8 mouse cellular contexts compared by ENCODE assay signal in genomic region chr1:61639114-61640093, GRCm38 (mm10). TPM values are rescaled to one million over a fixed set of nuclear protein-coding genes. Genes with fewer than 3 reads are reported as not detected.
DNase-seq lines count a peak whose midpoint lies in the region; ATAC-seq and TF ChIP-seq lines count a peak whose summit lies in the region.

No protein-coding gene starts in this region.

- peak; percentile 22 for DNase-seq in urinary bladder, postnatal 14 days (ENCODE audit: low spot score)
- no peak for DNase-seq in urinary bladder, postnatal 10 days (ENCODE audit: low spot score)
- DNase-seq in embryonic facial prominence, embryonic 10.5 days (ENCODE audit: low spot score) = peak; percentile 53
- peak; percentile 37 for DNase-seq in kidney, postnatal 0 days (ENCODE audit: low spot score)
- DNase-seq in lung, postnatal 25 days (ENCODE audit: low spot score) = peak; percentile 35
- DNase-seq in frontal cortex, postnatal 36 days (ENCODE audit: low spot score in 2 of 2) = no peak

- peak overlapping the region; percentile 91 for H3K27ac ChIP-seq in embryonic facial prominence, embryonic 10.5 days (replicated peaks)
- peak overlapping the region; percentile 70 for H3K27ac ChIP-seq in heart, embryonic 15.5 days
- H3K27ac ChIP-seq in kidney, postnatal 0 days = peak overlapping the region; percentile 81
- peak overlapping the region; percentile 85 for H3K27ac ChIP-seq in stomach, embryonic 16.5 days (ENCODE audit: low read length)

- peak overlapping the region; percentile 97 for H3K9ac ChIP-seq in heart, embryonic 15.5 days
- H3K9ac ChIP-seq in kidney, postnatal 0 days (ENCODE audit: low read depth, low read length) = peak overlapping the region; percentile 93
- H3K9ac ChIP-seq in stomach, embryonic 16.5 days (ENCODE audit: low read length) = peak overlapping the region; percentile 97

- TF ChIP-seq CTCF in kidney, postnatal 0 days (IDR thresholded peaks at IDR 0.05; ENCODE audit: low read depth) = no peak

- H3K4me1 ChIP-seq in embryonic facial prominence, embryonic 10.5 days = peaks cover 16% of the 10 kb centered on the region
- H3K4me1 ChIP-seq in heart, embryonic 15.5 days (replicated peaks) = peaks cover 17% of the 10 kb centered on the region
- H3K4me1 ChIP-seq in kidney, postnatal 0 days (replicated peaks; ENCODE audit: insufficient read depth, low read length) = peaks cover 7% of the 10 kb centered on the region; the same call in 1 of the 2 replicates
- peaks cover 9% of the 10 kb centered on the region for H3K4me1 ChIP-seq in stomach, embryonic 16.5 days (ENCODE audit: control insufficient read depth, insufficient read depth, low read length)

- H3K9me3 ChIP-seq in embryonic facial prominence, embryonic 10.5 days = no peaks in the 10 kb centered on the region
- H3K9me3 ChIP-seq in heart, embryonic 15.5 days (replicated peaks) = no peaks in the 10 kb centered on the region
- no peaks in the 10 kb centered on the region for H3K9me3 ChIP-seq in kidney, postnatal 0 days (replicated peaks; ENCODE audit: low read length)
- no peaks in the 10 kb centered on the region for H3K9me3 ChIP-seq in stomach, embryonic 16.5 days (replicated peaks; ENCODE audit: control insufficient read depth, low read length)

- peaks cover 37% of the 10 kb centered on the region for H3K27me3 ChIP-seq in embryonic facial prominence, embryonic 10.5 days (replicated peaks; ENCODE audit: low read depth, poor library complexity, severe bottlenecking)
- H3K27me3 ChIP-seq in heart, embryonic 15.5 days = no peaks in the 10 kb centered on the region
- no peaks in the 10 kb centered on the region for H3K27me3 ChIP-seq in kidney, postnatal 0 days (ENCODE audit: insufficient read depth, low read length)
- H3K27me3 ChIP-seq in stomach, embryonic 16.5 days (ENCODE audit: control insufficient read depth, insufficient read depth, low read length) = no peaks in the 10 kb centered on the region

- peak overlapping the region; percentile 83 for H3K4me2 ChIP-seq in heart, embryonic 15.5 days
- H3K4me2 ChIP-seq in kidney, postnatal 0 days (ENCODE audit: low read length) = peak overlapping the region; percentile 94
- H3K4me2 ChIP-seq in stomach, embryonic 16.5 days (ENCODE audit: low read depth, low read length) = peak overlapping the region; percentile 87

- H3K36me3 ChIP-seq in embryonic facial prominence, embryonic 10.5 days (replicated peaks) = no peaks in the 10 kb centered on the region
- no peaks in the 10 kb centered on the region for H3K36me3 ChIP-seq in heart, embryonic 15.5 days
- no peaks in the 10 kb centered on the region for H3K36me3 ChIP-seq in kidney, postnatal 0 days (ENCODE audit: insufficient read depth, low read length)
- H3K36me3 ChIP-seq in stomach, embryonic 16.5 days (ENCODE audit: control insufficient read depth, insufficient read depth, low read length) = no peaks in the 10 kb centered on the region

- H3K4me3 ChIP-seq in embryonic facial prominence, embryonic 10.5 days = peak overlapping the region; percentile 96
- H3K4me3 ChIP-seq in heart, embryonic 15.5 days = peak overlapping the region; percentile 99
- peak overlapping the region; percentile 95 for H3K4me3 ChIP-seq in kidney, postnatal 0 days (replicated peaks; ENCODE audit: low read depth, low read length)
- peak overlapping the region; percentile 94 for H3K4me3 ChIP-seq in stomach, embryonic 16.5 days (replicated peaks; ENCODE audit: low read length)

- 3% methylated on average over 40 of the region's 40 CpGs for WGBS in embryonic facial prominence, embryonic 10.5 days
- 4% methylated on average over 40 of the region's 40 CpGs for WGBS in heart, embryonic 15.5 days
- WGBS in kidney, postnatal 0 days = 3% methylated on average over 34 of the region's 40 CpGs
- WGBS in stomach, embryonic 16.5 days = 2% methylated on average over 40 of the region's 40 CpGs

- peak; percentile 37; the same call in 1 of the 2 replicates for ATAC-seq in heart, embryonic 15.5 days (replicated peaks; ENCODE audit: insufficient number of reproducible peaks, insufficient read depth, low FRiP score, low read depth)
- peak; percentile 74 for ATAC-seq in kidney, postnatal 0 days (replicated peaks; ENCODE audit: low FRiP score, low read depth)
- ATAC-seq in stomach, embryonic 16.5 days (ENCODE audit: insufficient read depth, low FRiP score) = peak; percentile 51

RNA-seq across cellular contexts. Expression of gene Pard3b, which starts 0.8 kb away (rescaled TPM):
- polyA plus RNA-seq in embryonic facial prominence, embryonic 10.5 days (2016; fragmentation: Nextera tagmentation; extraction: Ambion mirVana) = 5.4 and 7.5 TPM in 2 replicates
- polyA plus RNA-seq in heart, embryonic 15.5 days (2015; fragmentation: Nextera tagmentation; extraction: Ambion mirVana) = 14.2 and 14.6 TPM in 2 replicates
- polyA plus RNA-seq in kidney, postnatal 0 days (2015; fragmentation: Nextera tagmentation; extraction: Ambion mirVana) = 20.6 and 21.4 TPM in 2 replicates
- polyA plus RNA-seq in stomach, embryonic 16.5 days (2015; fragmentation: Nextera tagmentation; extraction: Ambion mirVana) = 14.0 and 15.7 TPM in 2 replicates

Comparison
In these comparisons a context has a peak if more than half of its experiments do, and no peak if none do; other contexts are left out.
1. DNase-seq: peak in urinary bladder, postnatal 14 days (single experiment), embryonic facial prominence, embryonic 10.5 days (single experiment), kidney, postnatal 0 days (single experiment) and lung, postnatal 25 days (single experiment); none in urinary bladder, postnatal 10 days (single experiment) and frontal cortex, postnatal 36 days (0 of 2).
2. Peak in every context shown above with its lines, with median percentiles within 50 percentile points of each other: H3K27ac ChIP-seq, H3K4me3 ChIP-seq, ATAC-seq, H3K4me2 ChIP-seq and H3K9ac ChIP-seq.